Mouse (Mus musculus) midbrain, embryonic 12.5 days (tissue): ENCODE data around the gene Hamp2. TPM values are rescaled to one million over a fixed set of nuclear protein-coding genes. Genes with fewer than 3 reads are reported as not detected.
A peak's percentile ranks its signal among the peaks of the same experiment; 100 is the strongest.

Experiments
- ATAC-seq: fragments of 200-750 bp; cut with Nextera tagmentation; 2 replicates; pipeline ENCODE4 v1.8.0; 2017; ENCODE audit warnings: low read depth, moderate TSS enrichment, moderate library complexity; ENCODE audit not compliant: low FRiP score
- H3K27ac ChIP-seq: fragments of 300-500 bp; sonication (generic); replicated peaks from 2 replicates; pipeline ENCODE4 v1.5.1; 2016; ENCODE audit warnings: mild to moderate bottlenecking
- H3K27me3 ChIP-seq: fragments of 300-500 bp; sonication (generic); 2 replicates; pipeline ENCODE4 v1.6.1; 2016; ENCODE audit warnings: mild to moderate bottlenecking
- H3K36me3 ChIP-seq: fragments of 300-500 bp; sonication (generic); 2 replicates; pipeline ENCODE4 v1.6.1; 2016
- H3K4me1 ChIP-seq: fragments of 300-500 bp; sonication (generic); 2 replicates; pipeline ENCODE4 v1.6.1; 2016
- H3K4me2 ChIP-seq: fragments of 300-500 bp; sonication (generic); replicated peaks from 2 replicates; pipeline ENCODE4 v1.6.1; 2016; ENCODE audit warnings: mild to moderate bottlenecking, moderate library complexity
- H3K4me3 ChIP-seq: fragments of 300-500 bp; sonication (generic); 2 replicates; pipeline ENCODE4 v1.5.1; 2016; ENCODE audit warnings: mild to moderate bottlenecking
- H3K9ac ChIP-seq: fragments of 300-500 bp; sonication (generic); replicated peaks from 2 replicates; pipeline ENCODE4 v1.6.1; 2016; ENCODE audit warnings: mild to moderate bottlenecking, moderate library complexity
- H3K9me3 ChIP-seq: fragments of 300-500 bp; sonication (generic); 2 replicates; pipeline ENCODE4 v1.6.1; 2016; ENCODE audit warnings: mild to moderate bottlenecking
- WGBS: fragments of 180-500 bp; shearing (Covaris S2); methylation state at CpG from one replicate; pipeline ENCODE4 v1.1.7; 2016; 5-methylcytosine and 5-hydroxymethylcytosine counted together
- polyA plus RNA-seq: library from polyadenylated mRNA; unstranded; fragments of >200 nt; fragmentation: Nextera tagmentation; extraction: Ambion mirVana; gene quantifications from 2 replicates; pipeline ENCODE4 v1.2.1, GENCODE M21; 2016

The Hamp2 gene
- polyA plus RNA-seq, 1 experiment from 2014 or later = not detected

DNA sequence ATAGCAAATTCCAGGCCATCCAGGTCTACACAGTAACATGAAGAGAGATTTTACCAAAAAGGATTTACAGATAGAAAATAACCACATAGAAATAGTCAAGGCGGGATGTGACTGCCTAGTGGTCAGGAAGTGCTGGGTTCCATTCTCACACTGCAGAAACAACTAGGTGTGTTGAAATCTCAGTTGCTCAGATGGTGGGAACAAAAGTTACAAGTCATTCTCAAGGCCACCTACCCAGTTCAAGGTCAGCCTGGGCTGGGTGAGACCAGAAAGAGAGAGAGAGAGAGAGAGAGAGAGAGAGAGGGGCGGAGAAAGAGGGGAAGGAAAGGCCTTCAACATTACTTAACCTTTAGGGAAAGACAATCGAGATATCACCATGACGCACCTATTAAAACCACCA lies 37.6 kb downstream of the Hamp2 start:
- no peak overlapping the region for H3K4me3 ChIP-seq
- H3K27me3 ChIP-seq = no peaks in the 10 kb centered on the region
- no peak overlapping the region for H3K4me2 ChIP-seq
- ATAC-seq = no peak
- WGBS = 80% methylated on average over 4 of the region's 4 CpGs
- H3K27ac ChIP-seq = no peak overlapping the region
- no peaks in the 10 kb centered on the region for H3K36me3 ChIP-seq
- no peak overlapping the region for H3K9ac ChIP-seq
- no peaks in the 10 kb centered on the region for H3K4me1 ChIP-seq
- no peaks in the 10 kb centered on the region for H3K9me3 ChIP-seq

DNA sequence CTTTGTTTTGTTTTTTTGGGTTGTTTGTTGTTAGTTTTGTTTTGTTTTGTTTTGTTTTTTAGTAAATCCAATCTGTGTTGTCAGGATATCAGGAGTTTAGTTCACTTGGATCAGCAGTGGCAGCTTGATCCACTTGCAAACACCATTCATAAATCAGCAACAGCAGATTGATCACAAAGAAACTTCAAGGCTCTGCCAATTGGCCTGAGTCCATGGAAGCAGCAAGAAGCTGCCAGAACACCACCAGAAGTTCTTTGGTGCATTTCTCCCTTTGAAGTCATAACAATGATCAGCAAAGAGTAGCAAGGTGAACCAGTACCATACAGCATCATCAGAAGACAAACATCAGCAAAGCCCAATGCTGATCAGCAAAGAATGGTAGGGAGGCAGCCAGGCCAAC lies 40.4 kb downstream of the Hamp2 start:
- Histone ChIP-seq H3K36me3 (no peaks in the 10 kb centered on the region), H3K27ac (no peak overlapping the region), H3K9ac (no peak overlapping the region), H3K4me3 (no peak overlapping the region), H3K9me3 (no peaks in the 10 kb centered on the region), H3K27me3 (no peaks in the 10 kb centered on the region), H3K4me2 (no peak overlapping the region), H3K4me1 (no peaks in the 10 kb centered on the region)
- no peak for ATAC-seq

- H3K4me3 ChIP-seq = no peak overlapping the region
- no peaks in the 10 kb centered on the region for H3K27me3 ChIP-seq
- no peaks in the 10 kb centered on the region for H3K4me1 ChIP-seq
- no peaks in the 10 kb centered on the region for H3K9me3 ChIP-seq
- 91% methylated on average over 3 of the region's 3 CpGs for WGBS
- no peak overlapping the region for H3K4me2 ChIP-seq
- H3K9ac ChIP-seq = no peak overlapping the region
- no peaks in the 10 kb centered on the region for H3K36me3 ChIP-seq
- no peak overlapping the region for H3K27ac ChIP-seq
- ATAC-seq = no peak
Measured at GRCm38 (mm10) chr7:30881367-30881766, 43.1 kb downstream of the Hamp2 start.

GRCm38 (mm10) chr7:30880176-30880575 lies 44.3 kb downstream of the Hamp2 start, which contains the start of gene Cd22:
Gene Cd22, minus strand, starts transcription at chr7:30880342.
- Histone ChIP-seq H3K4me2 (no peak within 1 kb of the TSS), H3K36me3 (no peaks in the 10 kb centered on the region), H3K9me3 (no peaks in the 10 kb centered on the region), H3K4me1 (no peaks in the 10 kb centered on the region), H3K9ac (no peak within 1 kb of the TSS), H3K27me3 (no peaks in the 10 kb centered on the region), H3K4me3 (no peak within 1 kb of the TSS), H3K27ac (no peak within 1 kb of the TSS)
- WGBS = 72% methylated on average over 7 of the region's 7 CpGs
- ATAC-seq = no peak

DNA sequence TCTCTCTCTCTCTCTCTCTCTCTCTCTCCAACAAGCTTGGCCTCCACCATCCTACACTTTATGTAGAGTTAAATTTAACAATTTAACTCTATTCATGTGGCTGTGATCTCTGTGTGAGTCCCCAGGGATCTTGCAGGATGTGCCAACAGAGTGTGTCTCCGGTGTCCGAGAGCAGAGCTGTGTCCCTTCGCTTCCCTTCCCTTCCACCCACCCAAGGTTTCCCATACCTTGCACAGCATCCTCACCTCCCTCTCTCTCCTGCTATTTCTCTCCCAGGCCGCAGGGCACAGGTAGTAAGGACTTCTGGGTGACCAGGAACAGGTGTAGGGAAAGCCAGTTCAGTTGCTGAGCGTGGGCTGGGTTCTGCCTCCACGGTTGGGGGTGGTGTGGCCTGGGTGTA lies 45.5 kb downstream of the Hamp2 start:
- ATAC-seq = no peak
- Histone ChIP-seq H3K4me1 (no peaks in the 10 kb centered on the region), H3K27me3 (no peaks in the 10 kb centered on the region), H3K36me3 (no peaks in the 10 kb centered on the region), H3K9me3 (no peaks in the 10 kb centered on the region), H3K4me2 (no peak overlapping the region), H3K27ac (no peak overlapping the region), H3K4me3 (no peak overlapping the region), H3K9ac (no peak overlapping the region)
- 81% methylated on average over 6 of the region's 6 CpGs for WGBS

DNA sequence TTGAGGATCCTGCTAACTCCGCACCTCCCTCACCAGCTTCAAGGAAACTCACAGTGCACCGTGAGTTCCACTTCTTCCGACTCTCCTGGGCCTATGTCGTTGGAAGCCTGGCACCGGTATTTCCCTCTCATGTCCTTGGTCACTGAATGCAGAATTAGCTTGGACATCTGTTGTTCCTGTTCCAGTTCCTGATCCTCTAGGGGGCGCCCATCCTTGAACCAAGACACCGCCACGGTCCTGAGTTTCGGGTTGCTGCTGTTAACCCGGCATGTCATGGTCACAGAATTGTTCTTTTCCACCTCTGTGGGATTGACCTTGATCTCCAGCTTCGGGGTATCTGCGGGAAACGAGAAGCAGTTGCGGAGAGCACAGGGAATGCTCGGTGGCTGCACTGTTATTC lies 51.4 kb downstream of the Hamp2 start:
- 28% methylated on average over 15 of the region's 15 CpGs for WGBS
- ATAC-seq = no peak
- H3K9ac ChIP-seq = no peak overlapping the region
- H3K36me3 ChIP-seq = no peaks in the 10 kb centered on the region
- H3K27me3 ChIP-seq = peaks cover 6% of the 10 kb centered on the region; the same call in 1 of the 2 replicates
- no peaks in the 10 kb centered on the region for H3K9me3 ChIP-seq
- H3K4me3 ChIP-seq = no peak overlapping the region
- no peak overlapping the region for H3K27ac ChIP-seq
- no peaks in the 10 kb centered on the region for H3K4me1 ChIP-seq
- peak overlapping the region; percentile 25 for H3K4me2 ChIP-seq

Other genes starting within 250 kb of the Hamp2 start
- not detected in 2 replicates for gene 2200002J24Rik, start 225.8 kb downstream of the Hamp2 start, polyA plus RNA-seq
- gene Atp4a, start 212.5 kb downstream of the Hamp2 start, polyA plus RNA-seq = 1.1 and 2.0 TPM in 2 replicates
- gene Tmem147, start 195.1 kb downstream of the Hamp2 start, polyA plus RNA-seq = 149 and 152 TPM in 2 replicates
- gene Gapdhs, start 181.0 kb downstream of the Hamp2 start, polyA plus RNA-seq = 0.65 and 1.6 TPM in 2 replicates
- 1.6 and 1.8 TPM in 2 replicates for gene Sbsn, start 173.2 kb downstream of the Hamp2 start, polyA plus RNA-seq
- 0.20 and 0.38 TPM in 2 replicates for gene Dmkn, start 160.9 kb downstream of the Hamp2 start, polyA plus RNA-seq
- not detected in 2 replicates for gene Krtdap, start 136.8 kb downstream of the Hamp2 start, polyA plus RNA-seq
- not detected in 2 replicates for gene Ffar2, start 100.9 kb downstream of the Hamp2 start, polyA plus RNA-seq
- not detected in 2 replicates for gene Ffar3, start 68.5 kb downstream of the Hamp2 start, polyA plus RNA-seq
- gene Ffar1, start 63.1 kb downstream of the Hamp2 start, polyA plus RNA-seq = not detected in 2 replicates
- gene Cd22, start 44.3 kb downstream of the Hamp2 start, polyA plus RNA-seq = not detected in 2 replicates
- 0.39 and 0.51 TPM in 2 replicates for gene Mag, start 9.8 kb downstream of the Hamp2 start, polyA plus RNA-seq
- not detected in 2 replicates for gene Hamp, start 19.4 kb upstream of the Hamp2 start, polyA plus RNA-seq
- 28.9 and 30.6 TPM in 2 replicates for gene Usf2, start 32.1 kb upstream of the Hamp2 start, polyA plus RNA-seq
- 16.1 and 17.5 TPM in 2 replicates for gene Lsr, start 48.8 kb upstream of the Hamp2 start, polyA plus RNA-seq
- gene Fam187b, start 49.1 kb upstream of the Hamp2 start, polyA plus RNA-seq = 0.26 and 0.57 TPM in 2 replicates
- 8.7 and 13.2 TPM in 2 replicates for gene Fxyd5, start 117.8 kb upstream of the Hamp2 start, polyA plus RNA-seq
- 10.0 and 11.5 TPM in 2 replicates for gene Fxyd7, start 126.8 kb upstream of the Hamp2 start, polyA plus RNA-seq
- gene Fxyd1, start 132.5 kb upstream of the Hamp2 start, polyA plus RNA-seq = 8.9 and 10.3 TPM in 2 replicates
- gene Lgi4, start 134.7 kb upstream of the Hamp2 start, polyA plus RNA-seq = 0.54 and 0.55 TPM in 2 replicates
- 1.4 and 1.7 TPM in 2 replicates for gene Fxyd3, start 152.0 kb upstream of the Hamp2 start, polyA plus RNA-seq
- gene Hpn, start 190.6 kb upstream of the Hamp2 start, polyA plus RNA-seq = 0.41 and 0.63 TPM in 2 replicates
- gene Scn1b, start 202.3 kb upstream of the Hamp2 start, polyA plus RNA-seq = 1.7 and 1.8 TPM in 2 replicates
- 186 and 194 TPM in 2 replicates for gene Gramd1a, start 231.2 kb upstream of the Hamp2 start, polyA plus RNA-seq